Mouse (Mus musculus) gastrocnemius, postnatal 14 days (tissue): ENCODE data around the gene Dtymk. TPM values are rescaled to one million over a fixed set of nuclear protein-coding genes. Genes with fewer than 3 reads are reported as not detected.

Source experiments
- DNase-seq: peaks from one replicate; pipeline ENCODE4 v3.0.0; 2021; ENCODE audit warnings: mixed read lengths
- intact Hi-C: fragments of 180-260 bp; cut with DNase I; formaldehyde crosslinking; loops from one replicate; pipeline ENCODE4 v1.15.1; 2025; ENCODE audit warnings: low total_unique reads
- total RNA-seq, 2 experiments: library from RNA; stranded (reverse); gene quantifications; 2 replicates each; pipeline ENCODE4 v1.2.3; 2021

Dtymk gene
- total RNA-seq, 2 experiments from 2014 or later, result 16.8 to 23.8 TPM

DNA sequence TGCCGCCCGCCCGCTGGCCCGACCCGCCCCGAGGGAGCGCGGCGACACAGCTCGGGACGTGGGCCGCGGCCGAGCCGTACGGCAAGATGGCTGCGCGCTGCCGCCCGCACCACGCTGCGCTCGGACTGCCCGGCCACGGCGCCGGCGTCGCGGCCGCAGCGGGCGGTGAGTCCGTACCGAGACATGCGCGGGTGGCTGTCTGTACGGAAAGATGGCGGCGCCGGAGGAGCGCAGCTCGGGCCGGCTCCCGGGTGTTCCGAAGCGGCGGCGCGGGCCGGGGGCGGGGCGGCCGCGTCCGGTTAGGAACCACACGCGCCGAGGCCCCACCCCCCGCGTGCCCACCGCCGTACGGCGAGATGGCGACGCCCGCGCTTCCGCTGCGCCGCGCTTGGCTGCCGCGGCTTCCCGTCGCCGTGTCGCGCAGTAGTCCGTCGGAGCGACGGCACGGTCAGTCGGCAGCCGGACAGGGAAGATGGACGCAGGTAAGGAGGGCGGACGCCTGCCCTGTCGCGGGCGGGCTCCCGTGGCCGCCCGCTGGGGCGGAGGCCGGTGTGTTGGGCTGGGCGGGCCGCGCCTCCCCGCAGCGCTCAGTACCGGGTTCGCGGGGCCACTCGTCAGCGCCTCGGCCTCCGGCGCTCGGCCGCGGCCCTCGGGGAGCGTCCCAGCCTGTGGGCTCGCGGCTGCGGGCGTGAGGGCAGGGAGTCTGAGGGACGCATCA, 47.0 kb downstream of the Dtymk start, which contains the start of gene Thap4:
Gene Thap4 (minus strand): TSS at position 292 of the 718 bp plus-strand sequence.
- peak; percentile 94 for DNase-seq
- intact Hi-C loops, result no loop called here

DNA sequence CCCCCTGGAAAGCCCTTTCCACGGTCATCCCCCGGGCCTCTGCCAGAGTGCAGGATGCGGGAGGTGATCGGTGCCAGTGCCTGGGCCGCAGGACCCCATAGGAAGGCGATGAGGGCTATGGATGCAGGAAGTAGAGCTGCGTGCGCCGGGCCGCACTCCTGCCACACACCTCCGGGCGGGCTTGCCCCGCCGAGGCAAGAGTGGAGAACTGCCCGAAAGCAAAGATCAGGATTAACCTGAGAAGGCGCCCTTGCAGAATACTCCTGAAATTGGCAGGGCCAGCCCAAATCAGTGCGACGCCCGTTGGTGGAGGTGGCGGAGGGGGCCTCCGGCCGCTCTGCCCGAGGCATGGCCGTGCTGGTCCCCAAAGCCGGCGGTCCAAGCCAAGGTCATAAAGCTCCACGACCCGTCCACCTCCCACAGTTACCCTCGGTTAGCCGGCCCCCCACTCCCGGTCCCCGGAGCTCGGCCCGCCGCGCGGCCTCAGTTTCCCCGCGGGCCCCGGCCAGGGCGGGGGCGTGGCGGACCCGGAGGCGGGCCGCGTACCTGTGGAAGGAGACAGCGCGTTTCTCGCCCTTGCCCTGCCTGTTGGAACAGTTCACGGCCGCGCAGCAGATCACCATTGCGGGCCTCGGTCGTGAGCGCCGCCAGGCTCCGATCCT, 47.7 kb downstream of the Dtymk start:
- DNase-seq, result no peak
- intact Hi-C loops, result no loop called here

- intact Hi-C loops, result no loop called here
- DNase-seq, result no peak
Observed at GRCm38 (mm10) chr1:93751290-93751689, 50.4 kb downstream of the Dtymk start, which contains the start of gene Atg4b. Gene Atg4b (plus strand): TSS chr1:93751500.

GRCm38 (mm10) chr1:93748539-93748938, 53.2 kb downstream of the Dtymk start:
- DNase-seq, result no peak
- intact Hi-C loops, result no loop called here

GRCm38 (mm10) chr1:93746179-93746578, 55.6 kb downstream of the Dtymk start:
- intact Hi-C loops, result no loop called here
- no peak for DNase-seq

- DNase-seq, result no peak
- intact Hi-C loops, result no loop called here
Observed at GRCm38 (mm10) chr1:93742910-93743309, 58.8 kb downstream of the Dtymk start.

Other genes with a start within 250 kb of the Dtymk start
- gene Stk25, start 143.3 kb downstream of the Dtymk start, total RNA-seq, result 10 to 100 TPM; 91.0 to 98.6 TPM
- 1 to 10 TPM; 2.9 to 3.1 TPM for gene Bok, start 116.3 kb downstream of the Dtymk start, total RNA-seq
- 10 to 100 TPM; 29.9 to 36.9 TPM for gene Atg4b, start 50.4 kb downstream of the Dtymk start, total RNA-seq
- 10 to 100 TPM; 40.5 to 41.0 TPM for gene Thap4, start 47.1 kb downstream of the Dtymk start, total RNA-seq
- gene Ing5, start 2.0 kb upstream of the Dtymk start, total RNA-seq, result 1 to 10 TPM; 2.9 to 3.7 TPM
- gene D2hgdh, start 23.0 kb upstream of the Dtymk start, total RNA-seq, result 10 to 100 TPM; 24.8 to 25.8 TPM
- not detected for gene Gal3st2, start 59.4 kb upstream of the Dtymk start, total RNA-seq
- not detected for gene Gal3st2b, start 116.4 kb upstream of the Dtymk start, total RNA-seq
- gene Gal3st2c, start 188.6 kb upstream of the Dtymk start, total RNA-seq, result under 1 TPM; 0.02 to 0.04 TPM
- not detected for gene Neu4, start 218.5 kb upstream of the Dtymk start, total RNA-seq